Mouse (Mus musculus) ovary, postnatal 36 days (tissue): ENCODE data around the gene Ogfr.

Experiments used
- DNase-seq: peaks from one replicate; pipeline ENCODE4 v3.0.0; 2022; ENCODE audit warnings: low spot score, mixed read lengths

The Ogfr gene

DNA sequence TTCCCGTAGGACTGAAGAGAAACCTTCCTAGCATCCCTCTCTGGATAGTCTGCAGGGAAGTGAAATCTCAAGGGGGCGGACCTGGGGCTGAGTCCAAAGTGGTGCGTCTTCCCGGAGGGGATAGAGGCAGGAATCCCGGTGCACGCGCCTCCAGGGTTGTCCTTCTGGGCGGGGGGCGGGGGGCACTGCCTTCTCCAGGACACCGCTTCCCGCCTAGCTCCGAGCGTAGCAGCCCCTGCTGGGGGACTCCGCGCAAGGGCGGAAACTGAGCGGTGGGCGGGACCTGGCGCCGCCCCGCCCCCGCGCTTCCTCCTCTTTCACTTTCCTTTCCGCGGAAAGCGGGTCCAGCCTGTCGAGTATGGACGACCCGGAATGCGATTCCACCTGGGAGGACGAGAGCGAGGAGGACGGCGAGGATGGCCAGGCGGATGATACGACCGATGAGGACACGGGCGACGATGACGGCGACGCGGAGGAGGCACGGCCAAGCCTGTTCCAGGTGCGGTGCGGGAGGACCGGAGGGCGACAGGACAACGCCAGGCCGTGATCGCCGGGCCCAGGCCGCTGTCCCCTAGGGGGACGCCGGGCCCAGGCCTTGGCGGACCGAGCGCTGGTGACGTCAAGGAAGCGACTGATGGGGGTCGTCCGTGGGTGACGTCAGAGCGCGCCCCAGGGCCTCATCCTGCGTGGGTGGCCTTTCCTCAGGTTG lies at the start of gene Ogfr:
Gene Ogfr (plus strand): TSS at position 123 of the 709 bp plus-strand sequence.
- DNase-seq = peak; percentile 85

GRCm38 (mm10) chr2:180543675-180544074 lies 45.4 kb upstream of the Ogfr start:
- DNase-seq = no peak

- no peak for DNase-seq
Measured at GRCm38 (mm10) chr2:180545046-180545445, 44.0 kb upstream of the Ogfr start.

GRCm38 (mm10) chr2:180547384-180548106 lies 41.5 kb upstream of the Ogfr start:
- DNase-seq = no peak

DNA sequence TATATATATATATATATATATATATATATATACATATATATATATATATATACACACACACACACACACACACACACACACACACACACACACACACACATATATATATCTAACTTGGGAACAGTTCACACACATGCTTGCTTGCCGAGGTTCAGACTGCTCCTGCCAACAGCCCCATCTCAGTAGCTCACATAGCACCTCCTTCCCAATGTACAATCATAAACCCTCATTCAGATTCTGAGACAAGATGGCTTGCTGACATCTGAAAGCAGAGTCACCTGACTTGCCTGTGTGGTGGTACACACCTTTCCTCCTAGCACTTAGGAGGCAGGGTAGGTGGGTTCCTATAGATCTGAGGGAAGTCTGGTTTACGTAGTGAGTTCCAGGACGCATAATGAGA lies 36.7 kb upstream of the Ogfr start:
- DNase-seq = no peak

DNA sequence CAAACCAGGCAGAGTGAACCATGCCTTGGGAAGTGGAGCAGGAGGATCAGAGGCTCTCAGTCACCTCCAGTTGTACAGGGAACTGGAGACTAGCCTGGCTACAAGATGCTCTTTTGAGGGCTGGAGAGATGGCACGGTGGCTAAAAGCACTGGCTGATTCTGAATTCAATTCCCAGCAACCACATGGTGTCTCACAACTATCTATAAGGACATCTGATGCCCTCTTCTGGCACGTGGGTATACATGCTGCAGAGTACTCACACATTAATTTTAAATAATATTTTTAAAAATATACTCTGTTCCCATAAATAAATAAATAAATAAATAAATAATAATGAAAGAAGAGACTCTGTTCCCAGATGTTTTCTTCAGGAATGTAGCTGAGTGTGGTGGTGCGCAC lies 33.8 kb upstream of the Ogfr start:
- no peak for DNase-seq

GRCm38 (mm10) chr2:180556470-180556869 lies 32.6 kb upstream of the Ogfr start:
- DNase-seq = no peak

- DNase-seq = no peak
Measured at GRCm38 (mm10) chr2:180560245-180560644, 28.8 kb upstream of the Ogfr start.

DNA sequence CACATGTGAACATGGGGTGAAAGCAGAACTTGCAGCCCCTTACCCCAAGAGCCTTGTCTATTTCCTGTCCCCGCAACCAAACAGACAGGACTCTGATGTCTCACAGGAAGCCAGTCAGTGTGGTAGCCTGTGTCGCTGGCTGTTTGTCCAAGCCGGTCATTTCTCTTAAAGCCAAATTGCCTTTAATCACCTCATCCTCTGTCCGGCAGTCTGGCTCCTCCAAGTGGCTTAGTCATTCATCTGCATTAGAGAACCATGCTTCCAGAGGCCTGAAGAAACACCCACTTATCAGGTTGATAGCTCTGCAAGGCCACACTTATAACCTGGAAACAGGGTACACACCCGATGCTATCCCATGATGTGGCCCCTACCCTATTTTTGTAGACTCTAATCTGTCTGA lies 26.9 kb upstream of the Ogfr start:
- no peak for DNase-seq

DNA sequence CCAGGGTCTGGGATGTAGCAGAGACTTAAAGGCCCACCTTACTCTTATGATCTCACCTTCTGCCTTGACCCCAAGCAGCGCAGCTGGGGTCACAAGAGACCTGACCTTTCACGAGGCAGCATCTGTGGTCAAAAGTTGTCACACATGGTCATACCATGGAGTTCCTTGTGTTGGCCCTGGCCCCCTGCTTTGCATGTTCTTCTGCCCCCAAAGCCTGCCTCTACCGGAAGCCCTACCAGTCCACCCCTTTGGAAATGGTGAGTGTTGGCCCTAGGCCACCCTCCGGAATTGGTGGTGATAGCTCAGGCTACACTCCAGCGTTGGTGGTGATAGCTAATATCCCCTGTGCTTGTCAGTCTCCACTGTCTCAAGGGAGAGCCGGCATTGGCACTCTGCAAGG lies 25.7 kb upstream of the Ogfr start:
- no peak for DNase-seq

DNA sequence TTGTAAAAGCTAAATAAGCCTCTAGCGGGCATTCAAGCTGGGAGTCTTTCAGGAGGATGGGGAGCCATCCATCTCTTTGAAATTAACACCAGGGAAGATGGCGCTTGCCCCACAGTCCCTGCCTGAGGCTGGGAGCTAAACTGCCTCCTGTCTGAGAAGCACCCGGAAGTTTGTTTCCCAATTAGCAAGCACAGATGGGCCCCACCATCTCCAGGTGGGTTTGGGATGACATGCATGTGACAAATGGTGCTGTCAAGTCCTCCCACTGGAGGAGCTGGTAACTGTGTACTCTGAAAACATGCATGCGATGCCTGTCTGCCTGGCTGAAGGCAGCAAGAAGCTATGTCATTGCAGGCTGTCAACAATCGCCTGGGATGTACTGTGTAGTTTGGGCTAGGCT lies 25.2 kb upstream of the Ogfr start:
- no peak for DNase-seq

- peak; percentile 41 for DNase-seq
Measured at GRCm38 (mm10) chr2:180566240-180566913, 22.7 kb upstream of the Ogfr start.

GRCm38 (mm10) chr2:180569028-180569643 lies 19.9 kb upstream of the Ogfr start:
- peak; percentile 49 for DNase-seq

DNA sequence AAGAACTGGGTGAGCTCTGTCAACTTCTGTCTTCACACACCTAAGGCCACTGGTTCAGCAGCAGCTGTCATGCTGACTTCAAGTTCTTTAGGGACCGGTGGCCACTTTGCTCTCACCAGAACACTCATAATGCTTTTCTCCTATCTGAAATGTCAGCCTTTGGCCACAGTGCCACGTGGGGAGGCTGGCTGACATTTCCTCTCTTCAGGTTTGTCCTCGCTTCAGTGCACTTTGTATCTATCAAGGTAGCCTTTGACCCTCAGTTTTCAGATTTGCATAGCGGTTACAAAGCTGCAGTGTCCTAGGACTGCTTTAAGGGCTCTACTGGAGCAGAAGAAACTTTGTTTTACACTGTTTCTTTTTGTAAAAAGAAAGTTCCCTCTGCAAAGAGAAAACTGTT lies 12.6 kb upstream of the Ogfr start:
- DNase-seq = no peak

DNA sequence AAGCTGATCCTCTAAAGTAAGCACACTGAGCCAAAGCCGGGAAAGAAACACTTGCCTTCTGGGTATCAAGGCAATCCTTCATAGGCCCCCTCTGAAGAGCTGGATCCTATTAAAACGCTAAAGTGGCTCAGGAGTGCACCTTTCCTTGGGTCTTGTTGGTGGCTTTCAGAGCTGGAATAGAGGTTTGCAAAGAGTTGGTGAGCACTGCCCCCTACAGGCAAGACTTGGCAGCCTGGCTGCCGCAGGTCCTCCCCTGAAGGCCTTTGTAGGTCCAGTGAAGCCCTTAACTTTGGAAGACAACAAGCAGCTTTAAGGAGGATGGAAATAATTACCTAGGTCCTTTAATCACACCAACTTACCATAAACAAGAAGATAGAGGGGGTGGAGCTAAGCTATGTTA lies 10.4 kb upstream of the Ogfr start:
- peak; percentile 69 for DNase-seq

- no peak for DNase-seq
Measured at GRCm38 (mm10) chr2:180581002-180581401, 8.0 kb upstream of the Ogfr start, which contains the start of gene Mrgbp. Gene Mrgbp, plus strand, starts transcription at chr2:180581304.

DNA sequence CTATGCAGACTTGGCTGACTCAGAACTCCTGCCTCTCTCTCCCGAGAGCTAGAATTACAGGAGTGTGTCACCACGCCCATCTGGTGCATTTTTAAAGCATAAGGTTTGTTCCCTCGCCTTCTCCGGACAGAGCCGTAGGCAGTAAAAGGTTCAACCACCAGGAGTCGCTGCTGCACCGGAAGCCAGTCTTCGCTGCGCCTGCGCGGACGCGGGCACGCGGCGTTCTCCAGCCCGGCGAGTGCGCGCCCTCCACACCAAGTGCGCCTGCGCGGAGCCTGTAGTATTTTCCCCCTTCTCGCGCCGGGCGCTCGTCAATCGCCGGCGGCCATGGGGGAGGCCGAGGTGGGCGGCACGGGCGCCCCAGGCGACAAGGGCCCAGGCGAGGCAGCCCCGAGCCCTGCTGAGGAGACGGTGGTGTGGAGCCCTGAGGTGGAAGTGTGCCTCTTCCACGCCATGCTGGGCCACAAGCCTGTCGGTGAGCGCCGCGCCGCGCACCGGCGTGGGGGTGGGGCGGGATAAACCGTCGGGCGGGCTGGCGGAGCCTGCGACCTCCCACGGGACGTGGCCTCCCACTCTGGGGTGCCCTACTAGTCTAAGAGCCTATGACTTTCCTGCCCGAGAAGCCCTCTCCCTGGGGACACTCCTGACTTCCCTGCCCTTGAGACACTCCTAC lies 6.4 kb upstream of the Ogfr start:
- peak; percentile 98 for DNase-seq

DNA sequence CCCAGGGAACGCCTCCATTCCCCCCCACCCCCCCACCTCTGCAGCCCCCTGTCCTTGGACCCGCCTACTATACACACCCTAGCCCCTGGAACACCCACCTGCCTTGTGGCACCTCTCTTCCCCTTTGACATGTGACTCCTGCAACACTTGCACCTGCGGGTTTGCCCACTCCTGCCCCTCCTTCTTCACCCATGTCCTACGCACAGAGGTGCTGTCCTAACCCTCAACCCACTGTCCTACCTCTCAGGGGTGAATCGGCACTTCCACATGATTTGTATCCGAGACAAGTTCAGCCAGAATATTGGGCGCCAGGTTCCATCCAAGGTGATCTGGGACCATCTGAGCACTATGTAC lies 5.9 kb upstream of the Ogfr start:
- DNase-seq = no peak

GRCm38 (mm10) chr2:180588736-180589122 lies 316 bp upstream of the Ogfr start:
- no peak for DNase-seq

GRCm38 (mm10) chr2:180597490-180597889 lies 8.4 kb downstream of the Ogfr start, which contains the start of gene Col9a3:
Gene Col9a3, plus strand, starts transcription at chr2:180597790.
- no peak for DNase-seq

DNA sequence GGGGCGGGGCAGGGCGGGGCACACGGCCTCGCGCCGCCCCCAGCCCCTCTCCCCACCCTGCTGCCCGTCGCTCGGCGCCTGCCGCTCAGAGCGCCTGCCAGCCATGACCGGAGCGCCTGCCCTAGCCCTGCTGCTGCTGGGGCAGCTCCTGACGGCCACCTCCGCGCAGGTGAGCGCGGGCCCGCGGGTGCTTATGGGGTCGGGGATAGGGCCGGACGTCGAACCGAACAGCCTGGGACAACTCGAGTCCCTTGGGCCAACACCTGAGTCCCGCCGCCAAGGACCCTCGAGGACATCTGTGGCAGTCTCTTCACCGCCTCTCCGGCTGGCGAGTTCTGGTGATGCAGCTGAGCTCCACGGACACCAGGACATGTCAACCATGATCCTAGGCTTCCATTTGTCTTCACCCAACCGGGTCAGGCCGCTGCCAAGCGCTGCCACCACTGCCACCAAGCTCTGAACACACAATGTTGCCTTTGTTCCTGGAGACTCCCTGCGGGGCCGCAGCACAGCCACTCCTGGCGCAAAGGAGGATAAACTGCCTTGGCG lies 9.2 kb downstream of the Ogfr start:
- DNase-seq = no peak

- DNase-seq = no peak
Measured at GRCm38 (mm10) chr2:180600569-180601021, 11.6 kb downstream of the Ogfr start.
